Mouse (Mus musculus): ENCODE measurements around the gene Bag3.
"Not testable (repeated sequence)": the region's sequence is repeated elsewhere in the genome, so short reads cannot be mapped to it uniquely, and the experiment has no call there.

Bag3 gene

GRCm38 (mm10) chr7:128566311-128566710, 42.9 kb downstream of the Bag3 start:
- in situ Hi-C loops (cut with MboI; ENCODE audit: unreplicated experiment in 2 of 2): loop anchor here (5.0 to 10.0 kb wide), 3 partner anchors 118 to 202 kb away; no protein-coding TSS in a partner anchor

- in situ Hi-C loops (cut with MboI; ENCODE audit: unreplicated experiment in 2 of 2): loop anchor here (5.0 to 10.0 kb wide), 3 partner anchors 117 to 203 kb away; no protein-coding TSS in a partner anchor
Measured at GRCm38 (mm10) chr7:128567561-128568244, 44.3 kb downstream of the Bag3 start.

- in situ Hi-C loops (cut with MboI; ENCODE audit: unreplicated experiment in 2 of 2): loop anchor here (5.0 to 10.0 kb wide), 3 partner anchors 115 to 205 kb away; no protein-coding TSS in a partner anchor
Measured at GRCm38 (mm10) chr7:128569429-128569828, 46.0 kb downstream of the Bag3 start.

- in situ Hi-C loops (cut with MboI; ENCODE audit: unreplicated experiment in 2 of 2): loop anchor here (5.0 to 10.0 kb wide), 3 partner anchors 115 to 205 kb away; no protein-coding TSS in a partner anchor
Measured at GRCm38 (mm10) chr7:128569987-128570656, 46.7 kb downstream of the Bag3 start.

- in situ Hi-C loops (cut with MboI; ENCODE audit: unreplicated experiment in 2 of 2): not testable (repeated sequence)
Measured at GRCm38 (mm10) chr7:128570657-128571056, 47.2 kb downstream of the Bag3 start.

- in situ Hi-C loops (cut with MboI; ENCODE audit: unreplicated experiment in 2 of 2): no loop called here
Measured at GRCm38 (mm10) chr7:128572030-128572429, 48.6 kb downstream of the Bag3 start.

GRCm38 (mm10) chr7:128575211-128575610, 51.8 kb downstream of the Bag3 start:
- in situ Hi-C loops (cut with MboI; ENCODE audit: unreplicated experiment in 2 of 2): no loop called here

GRCm38 (mm10) chr7:128575794-128576193, 52.4 kb downstream of the Bag3 start:
- in situ Hi-C loops (cut with MboI; ENCODE audit: unreplicated experiment in 2 of 2): no loop called here

GRCm38 (mm10) chr7:128577607-128578006, 54.2 kb downstream of the Bag3 start:
- in situ Hi-C loops (cut with MboI; ENCODE audit: unreplicated experiment in 2 of 2): no loop called here

GRCm38 (mm10) chr7:128578199-128578945, 55.0 kb downstream of the Bag3 start:
- in situ Hi-C loops (cut with MboI; ENCODE audit: unreplicated experiment in 2 of 2): no loop called here

GRCm38 (mm10) chr7:128579381-128579780, 56.0 kb downstream of the Bag3 start:
- in situ Hi-C loops (cut with MboI; ENCODE audit: unreplicated experiment in 2 of 2): no loop called here

- in situ Hi-C loops (cut with MboI; ENCODE audit: unreplicated experiment in 2 of 2): no loop called here
Measured at GRCm38 (mm10) chr7:128580318-128580717, 56.9 kb downstream of the Bag3 start.

- in situ Hi-C loops (cut with MboI; ENCODE audit: unreplicated experiment in 2 of 2): no loop called here
Measured at GRCm38 (mm10) chr7:128581864-128582484, 58.6 kb downstream of the Bag3 start.

- in situ Hi-C loops (cut with MboI; ENCODE audit: unreplicated experiment in 2 of 2): no loop called here
Measured at GRCm38 (mm10) chr7:128583213-128583948, 60.0 kb downstream of the Bag3 start.

- in situ Hi-C loops (cut with MboI; ENCODE audit: unreplicated experiment in 2 of 2): loop anchor here in 1 of 2 experiments (5.0 kb wide), 1 partner anchor 225 kb away; no protein-coding TSS in a partner anchor
Measured at GRCm38 (mm10) chr7:128587334-128587933, 64.0 kb downstream of the Bag3 start.

- in situ Hi-C loops (cut with MboI; ENCODE audit: unreplicated experiment in 2 of 2): no loop called here
Measured at GRCm38 (mm10) chr7:128591345-128592084, 68.1 kb downstream of the Bag3 start.

GRCm38 (mm10) chr7:128592118-128592935, 68.9 kb downstream of the Bag3 start:
- in situ Hi-C loops (cut with MboI; ENCODE audit: unreplicated experiment in 2 of 2): no loop called here

GRCm38 (mm10) chr7:128592936-128593241, 69.5 kb downstream of the Bag3 start:
- in situ Hi-C loops (cut with MboI; ENCODE audit: unreplicated experiment in 2 of 2): no loop called here
